Mouse (Mus musculus) liver, embryonic 14.5 days (tissue): Measurements from ENCODE around the gene 4930596D02Rik. TPM values are rescaled to one million over a fixed set of nuclear protein-coding genes. Genes with fewer than 3 reads are reported as not detected.

ENCODE experiments used
- ATAC-seq: fragments of 200-750 bp; cut with Nextera tagmentation; 2 replicates; pipeline ENCODE4 v1.8.0; 2017; ENCODE audit warnings: moderate number of reproducible peaks, mild to moderate bottlenecking, moderate library complexity; ENCODE audit not compliant: insufficient read depth
- DNase-seq, 3 experiments: peaks; one replicate each; pipeline ENCODE4 v3.0.0-alpha.2; 2012 to 2013; ENCODE audit warnings: low read depth in 3 of 3, low spot score in 3 of 3
- H3K27ac ChIP-seq: fragments of 300-500 bp; sonication (generic); 2 replicates; pipeline ENCODE4 v1.5.1; 2014; ENCODE audit warnings: moderate library complexity, mild to moderate bottlenecking, control low read depth, inconsistent platforms
- H3K27me3 ChIP-seq: fragments of 300-500 bp; sonication (generic); 2 replicates; pipeline ENCODE4 v1.6.1; 2014; ENCODE audit warnings: mild to moderate bottlenecking, low read length, moderate library complexity; ENCODE audit not compliant: control insufficient read depth, insufficient read depth
- H3K36me3 ChIP-seq: fragments of 300-500 bp; sonication (generic); replicated peaks from 2 replicates; pipeline ENCODE4 v1.6.1; 2014; ENCODE audit warnings: low read depth; ENCODE audit not compliant: control insufficient read depth, insufficient read depth
- H3K4me1 ChIP-seq, 2 experiments: fragments of 200-500 bp in 1 of 2; fragments of 300-500 bp in 1 of 2; sonication (generic) in 1 of 2; replicated peaks; 2 replicates each; pipeline ENCODE4 v1.6.1; 2012 to 2014; ENCODE audit warnings: antibody characterized with exemption in 1 of 2, inconsistent platforms in 1 of 2, low read length in 1 of 2; ENCODE audit not compliant: control insufficient read depth in 2 of 2, insufficient read depth in 2 of 2
- H3K4me2 ChIP-seq: fragments of 300-500 bp; sonication (generic); 2 replicates; pipeline ENCODE4 v1.6.1; 2014; ENCODE audit warnings: low read depth, mild to moderate bottlenecking, control low read depth, moderate library complexity
- H3K4me3 ChIP-seq, 2 experiments: fragments of 200-500 bp in 1 of 2; fragments of 300-500 bp in 1 of 2; sonication (generic) in 1 of 2; 2 replicates each; pipeline ENCODE4 v1.5.1; 2012 to 2014; ENCODE audit warnings: low read depth in 2 of 2, low read length in 2 of 2, mild to moderate bottlenecking in 2 of 2, control low read depth in 1 of 2, inconsistent platforms in 1 of 2, moderate library complexity in 1 of 2; ENCODE audit not compliant: insufficient read depth in 1 of 2
- H3K9ac ChIP-seq: fragments of 300-500 bp; sonication (generic); replicated peaks from 2 replicates; pipeline ENCODE4 v1.6.1; 2014; ENCODE audit warnings: mild to moderate bottlenecking, control low read depth, moderate library complexity
- H3K9me3 ChIP-seq: fragments of 300-500 bp; sonication (generic); 2 replicates; pipeline ENCODE4 v1.6.1; 2016; ENCODE audit warnings: low read length, mixed read lengths; ENCODE audit not compliant: control insufficient read depth
- CTCF ChIP-seq: IDR thresholded peaks from 2 replicates; pipeline ENCODE4 v1.5.1; 2016; ENCODE audit warnings: antibody characterized with exemption, low read depth, control low read depth
- EP300 ChIP-seq: IDR thresholded peaks from 2 replicates; pipeline ENCODE4 v1.6.1; 2016; ENCODE audit warnings: antibody characterized with exemption, low read depth
- WGBS: fragments of 180-500 bp; shearing (Covaris S2); extraction: QIAGEN DNeasy Blood & Tissue Kit; methylation state at CpG from one replicate; pipeline ENCODE4 v1.1.7; 2014; ENCODE audit not compliant: insufficient replicate concordance; 5-methylcytosine and 5-hydroxymethylcytosine counted together
- polyA plus RNA-seq, 2 experiments: library from polyadenylated mRNA; depleted of rRNA in 1 of 2; stranded (reverse) in 1 of 2; unstranded in 1 of 2; fragments of >200 nt; fragmentation: Nextera tagmentation in 1 of 2; extraction: Ambion mirVana in 1 of 2; gene quantifications; 2 replicates each; pipeline versions ENCODE4 v1.2.1 to v1.2.3; 2012 to 2014

4930596D02Rik gene
- polyA plus RNA-seq, 2 experiments, result not detected

DNA sequence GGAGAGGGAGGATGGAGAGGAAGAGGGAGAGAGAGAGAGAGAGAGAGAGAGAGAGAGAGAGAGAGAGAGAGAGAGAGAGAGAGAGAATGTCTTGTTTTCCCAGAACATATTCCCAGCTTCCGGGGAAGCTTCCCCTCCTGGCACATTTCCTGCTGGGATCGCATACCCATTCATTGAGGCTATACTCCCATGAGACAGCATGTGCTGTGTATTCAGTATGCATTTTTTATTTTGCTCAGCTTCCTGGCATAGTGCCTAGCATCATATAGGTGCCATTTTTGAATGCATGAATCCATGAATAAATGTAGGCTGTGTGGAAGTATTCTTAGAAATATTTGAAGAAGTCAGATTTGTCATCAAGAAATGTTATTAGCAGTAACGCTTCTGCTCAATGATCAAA, 31.7 kb downstream of the 4930596D02Rik start:
- Histone ChIP-seq H3K27ac (no peak overlapping the region), H3K9me3 (no peaks in the 10 kb centered on the region), H3K4me1 (no peaks in the 10 kb centered on the region), H3K4me2 (no peak overlapping the region), H3K9ac (no peak overlapping the region), H3K27me3 (no peaks in the 10 kb centered on the region), H3K4me3 (no peak overlapping the region), H3K36me3 (no peaks in the 10 kb centered on the region)
- DNase-seq (no peak), ATAC-seq (no peak)
- WGBS, result 73% methylated on average over 3 of the region's 3 CpGs
- TF ChIP-seq EP300 (no peak), CTCF (no peak)

DNA sequence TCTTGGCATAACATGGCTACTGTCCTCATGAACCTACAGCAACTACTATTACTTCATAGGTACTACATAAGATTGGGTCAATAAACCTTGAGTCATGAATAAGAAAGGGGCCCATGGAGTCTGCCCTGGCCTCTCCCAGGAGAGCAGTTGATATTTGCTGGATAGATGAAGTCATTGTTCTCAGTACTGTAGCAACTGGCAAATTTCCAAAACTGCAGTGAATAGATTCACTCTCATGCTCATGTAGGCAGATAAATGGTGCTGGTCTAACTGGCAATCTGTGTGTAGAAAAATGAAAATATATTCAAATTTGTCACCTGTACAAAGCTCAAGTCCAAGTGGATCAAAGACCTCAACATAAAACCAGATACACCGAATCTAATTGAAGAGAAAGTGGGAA, 38.5 kb downstream of the 4930596D02Rik start:
- H3K4me1 ChIP-seq, result no peaks in the 10 kb centered on the region
- 60% methylated on average over 1 of the region's 1 CpGs for WGBS
- DNase-seq (no peak), ATAC-seq (no peak)
- TF ChIP-seq CTCF (no peak), EP300 (no peak)
- no peak overlapping the region for H3K27ac ChIP-seq
- H3K9ac ChIP-seq, result no peak overlapping the region
- no peak overlapping the region for H3K4me2 ChIP-seq
- H3K36me3 ChIP-seq, result no peaks in the 10 kb centered on the region
- H3K27me3 ChIP-seq, result no peaks in the 10 kb centered on the region
- H3K4me3 ChIP-seq, result no peak overlapping the region
- H3K9me3 ChIP-seq, result no peaks in the 10 kb centered on the region
